Mouse (Mus musculus) fibroblast of lung, adult 2 months (primary cell): ENCODE measurements at regions not wholly inside any gene's neighbourhood (a gene's known extent, or its start where the extent isn't known, plus 50 kb on each side); places are given as distances from the start of the nearest gene placed in this dataset.
"Not testable (repeated sequence)": the region's sequence is repeated elsewhere in the genome, so short reads cannot be mapped to it uniquely, and the experiment has no call there.

Experiments
- DNase-seq: peaks from one replicate; pipeline ENCODE4 v3.0.0-alpha.2; 2011; ENCODE audit warnings: low read depth

DNA sequence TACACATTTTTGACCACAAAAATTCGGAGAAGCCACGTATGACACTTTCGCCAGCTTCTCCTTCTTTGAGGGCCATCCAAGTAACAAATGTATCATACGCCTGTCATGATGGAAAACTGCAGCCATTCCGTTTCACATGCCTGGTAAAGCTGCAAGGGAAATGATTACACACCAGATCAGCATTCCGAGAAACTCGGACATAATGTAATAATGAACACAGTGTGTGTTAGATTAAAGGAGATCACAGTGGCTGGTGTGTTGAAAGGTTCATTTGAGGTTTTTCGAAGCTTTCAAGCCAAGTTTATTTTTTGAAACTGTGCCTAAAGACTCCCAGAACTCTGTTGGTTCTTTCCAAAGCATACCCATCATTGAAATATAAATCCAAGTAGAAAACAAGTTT is 137.8 kb upstream of the Mad2l1 start:
- peak; percentile 33 for DNase-seq

DNA sequence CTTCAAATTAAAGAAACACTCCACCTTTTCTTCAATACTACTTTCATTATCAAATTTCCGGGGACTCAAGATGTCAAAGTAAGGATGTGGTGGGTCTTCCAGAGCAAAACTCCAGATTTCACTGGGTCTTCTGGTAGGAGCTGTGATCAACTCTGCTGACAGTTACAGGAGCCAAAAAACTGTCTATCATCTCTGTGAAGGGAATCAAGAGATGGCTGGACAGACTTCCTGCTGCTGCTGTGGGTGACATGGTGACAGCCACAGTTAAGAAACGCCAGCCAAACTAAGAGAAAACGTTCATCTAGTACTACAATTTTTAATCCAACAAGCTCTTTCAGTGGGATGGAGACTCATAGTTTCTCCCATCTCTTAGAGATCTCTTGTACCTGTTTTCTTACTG is 136.5 kb upstream of the Mad2l1 start:
- DNase-seq = no peak

DNA sequence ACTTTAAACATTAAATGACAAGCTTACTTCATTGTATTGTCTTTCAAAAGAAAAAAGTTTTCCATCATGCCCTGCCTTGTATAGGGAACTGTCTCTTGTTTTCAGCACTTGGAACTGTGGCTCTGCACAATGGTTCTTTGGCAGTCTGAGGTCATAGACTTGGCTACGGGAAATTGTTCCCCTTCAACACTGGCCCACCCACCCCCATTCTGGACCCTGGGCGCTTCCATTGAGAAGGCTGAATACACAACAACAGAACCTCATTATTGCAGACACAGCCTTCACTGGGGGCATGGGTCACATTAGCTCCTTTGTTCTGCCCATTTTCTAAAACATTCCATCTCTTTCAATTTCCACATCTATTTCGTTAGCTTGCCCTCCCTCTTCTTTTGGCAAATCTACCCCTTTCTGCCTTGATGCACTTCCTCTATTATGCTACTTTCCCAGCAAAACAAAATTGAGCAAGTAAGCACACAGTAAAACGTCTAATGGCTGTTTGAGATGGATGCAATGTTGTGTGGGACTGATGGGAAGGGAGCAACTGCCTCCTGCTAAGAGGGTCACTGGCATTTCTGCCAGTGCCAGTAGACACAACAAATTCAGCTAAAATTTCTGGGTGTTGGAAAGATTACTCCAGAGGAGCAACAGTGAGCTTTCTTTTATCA is 136.0 kb upstream of the Mad2l1 start:
- DNase-seq = no peak

DNA sequence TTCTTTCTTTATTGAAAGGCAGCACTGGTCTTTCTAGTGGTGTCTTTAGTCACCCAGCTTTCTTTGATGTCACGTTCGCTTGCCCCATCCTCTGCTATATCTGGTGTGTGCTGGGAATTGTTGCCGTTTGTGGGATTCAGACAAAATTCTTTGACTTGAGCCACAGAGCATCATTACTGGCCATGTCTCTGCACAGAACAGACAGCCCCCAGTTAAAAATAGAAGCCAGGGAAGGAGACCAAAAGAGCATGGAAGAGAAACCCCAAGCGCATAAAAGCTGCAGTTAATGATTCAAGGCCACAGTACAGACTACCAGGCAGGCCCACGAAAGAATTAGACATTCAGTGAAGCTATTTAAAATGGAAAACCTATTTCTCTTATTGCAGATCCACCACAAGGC is 133.7 kb upstream of the Mad2l1 start:
- DNase-seq = no peak

DNA sequence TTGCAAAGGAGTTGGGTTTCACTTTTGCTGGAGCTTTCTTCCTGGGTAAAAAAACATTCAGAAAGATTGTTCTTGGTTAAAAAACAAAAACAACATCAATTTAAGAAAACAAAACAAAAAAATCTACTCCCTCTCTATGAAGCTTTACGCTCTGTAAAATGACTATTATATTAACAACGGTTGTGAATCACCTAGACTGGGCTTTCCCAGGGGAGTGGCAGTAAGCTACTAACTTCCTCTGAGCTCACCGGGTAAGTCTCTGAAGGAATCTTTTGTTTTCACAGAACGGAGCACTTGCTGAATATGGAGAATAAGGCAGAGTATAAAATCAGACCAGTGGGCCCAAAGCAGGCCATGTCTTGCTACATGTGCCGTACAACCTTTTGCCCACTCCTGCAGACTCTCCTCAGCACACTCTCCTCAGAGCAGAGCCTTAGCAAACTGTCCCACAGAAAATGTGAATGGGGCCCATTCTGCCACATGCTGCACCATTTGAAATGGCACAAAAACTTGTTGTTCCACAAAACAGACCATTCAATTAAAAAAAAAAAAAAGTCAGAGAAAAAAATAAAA is 133.2 kb upstream of the Mad2l1 start:
- DNase-seq = no peak

DNA sequence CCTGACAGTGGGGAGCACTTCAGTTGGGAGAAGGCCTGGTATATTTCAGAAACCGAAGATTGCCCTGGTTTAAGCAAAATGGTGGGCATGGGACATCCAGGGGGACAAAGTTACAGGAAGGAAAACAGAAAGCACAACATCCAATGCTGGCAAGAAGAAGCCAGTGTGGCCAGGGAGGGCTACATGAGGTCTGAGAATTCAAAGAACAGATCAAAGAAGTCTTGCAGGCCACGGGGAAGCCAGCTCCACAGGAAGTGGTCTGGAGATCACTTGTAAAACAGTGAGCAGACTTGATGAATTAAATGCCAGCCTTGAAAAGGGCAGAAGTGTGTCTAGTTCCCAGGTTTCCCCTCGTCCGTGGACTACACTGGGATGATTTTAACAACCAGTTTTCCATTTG is 120.4 kb upstream of the Mad2l1 start:
- no peak for DNase-seq

DNA sequence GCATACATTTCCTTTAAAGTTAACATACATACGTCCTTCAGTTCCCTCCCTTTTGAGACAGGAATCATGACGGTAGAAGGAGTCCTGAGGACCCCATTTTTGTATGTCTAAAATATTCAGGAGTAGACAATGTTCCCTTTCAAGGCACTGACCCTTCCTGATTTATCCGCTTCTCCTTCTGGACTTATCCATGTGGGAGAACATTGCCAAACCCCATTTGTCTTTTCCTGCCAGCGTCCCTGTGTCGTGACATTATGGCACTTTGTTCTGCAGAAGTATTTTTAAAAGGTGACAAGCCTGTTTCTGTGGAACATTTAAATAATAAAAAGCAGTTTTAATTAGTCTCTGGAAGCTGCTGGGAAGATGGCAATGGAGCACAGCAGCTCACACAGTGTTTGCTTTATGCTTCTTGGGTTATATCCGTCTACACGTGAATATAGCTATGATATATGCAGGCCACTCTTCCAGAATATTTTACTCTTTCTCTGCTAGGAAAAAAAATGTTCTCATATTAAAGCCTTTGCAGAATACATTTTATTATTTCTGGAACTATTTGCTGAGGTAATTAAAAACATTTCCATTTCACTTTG is 115.6 kb upstream of the Mad2l1 start:
- DNase-seq = no peak

DNA sequence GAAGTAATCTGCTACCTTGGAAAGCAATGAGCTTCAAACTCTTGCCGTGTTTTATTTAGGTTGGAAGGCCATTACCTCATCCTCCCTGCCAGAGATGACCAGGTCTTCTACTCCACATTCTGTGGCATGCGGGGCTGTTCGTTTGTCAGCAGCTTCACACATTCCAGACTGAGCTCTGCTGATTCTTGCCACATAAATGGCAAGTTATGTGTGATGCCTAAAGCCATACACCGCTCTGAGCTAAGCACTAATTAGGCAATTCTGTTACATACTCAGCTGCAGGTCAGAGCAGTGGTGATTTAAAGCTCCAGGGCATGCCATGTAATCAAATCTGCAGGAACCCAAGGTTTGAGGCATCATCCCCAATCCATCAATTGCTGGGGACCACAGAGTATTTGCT is 106.8 kb upstream of the Mad2l1 start:
- no peak for DNase-seq

DNA sequence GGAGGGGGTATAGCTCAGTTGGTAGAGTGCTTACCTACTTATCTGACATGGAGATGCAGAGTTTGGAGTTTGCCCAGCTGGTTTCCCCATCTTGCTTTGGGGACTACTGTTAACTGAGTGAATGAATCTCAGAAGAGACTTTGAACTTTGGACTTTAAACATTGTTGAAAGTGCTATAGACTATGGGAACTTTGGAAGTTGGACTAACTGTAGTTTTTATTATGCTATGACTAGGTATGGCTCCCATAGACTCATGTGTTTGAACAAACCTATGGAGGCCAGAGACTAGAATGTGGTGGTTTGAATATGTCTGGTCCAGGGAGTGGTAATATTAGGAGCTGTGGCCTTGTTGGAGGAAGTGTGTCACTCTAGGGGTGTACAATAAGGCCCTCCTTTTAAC is 84.8 kb upstream of the Mad2l1 start:
- not testable (repeated sequence) for DNase-seq

DNA sequence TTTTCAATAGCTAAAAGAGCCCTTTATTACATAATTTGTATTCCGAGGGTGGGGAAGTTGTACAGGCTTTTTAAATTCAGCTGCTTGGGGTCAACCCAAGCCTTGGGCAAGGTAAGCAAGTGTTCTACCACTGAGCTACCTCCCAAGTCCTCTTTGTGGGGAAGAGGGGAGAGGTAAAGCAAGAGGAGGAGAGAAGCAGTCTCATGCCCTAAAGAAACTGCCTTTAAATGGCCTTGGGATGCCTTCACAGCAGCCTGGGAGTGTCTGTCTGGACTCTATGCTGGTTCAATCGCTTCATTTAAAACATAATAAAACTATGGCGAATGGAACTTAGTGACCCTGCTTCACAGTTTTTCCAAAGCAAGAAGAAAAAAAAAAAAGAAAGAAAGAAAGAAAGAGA is 77.0 kb upstream of the Mad2l1 start:
- DNase-seq = no peak

DNA sequence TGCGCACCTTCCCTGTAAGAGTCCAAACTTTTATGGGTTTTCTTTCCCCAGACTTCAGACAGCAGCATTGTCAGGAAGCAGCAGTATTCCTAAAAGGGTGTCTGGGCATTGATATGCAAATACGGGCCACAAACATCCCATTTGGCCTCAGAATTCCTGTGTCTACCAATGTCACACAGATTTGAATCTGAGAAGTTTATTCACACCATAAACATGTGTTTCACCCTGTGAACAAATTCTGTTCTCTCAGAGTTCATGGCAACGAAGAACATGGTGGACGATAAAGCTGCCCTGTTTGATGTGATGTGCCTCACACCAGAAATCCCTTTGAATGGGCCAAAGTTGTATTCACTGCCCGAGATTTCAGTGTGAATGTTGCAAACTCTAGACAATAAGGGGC is 70.7 kb upstream of the Mad2l1 start:
- no peak for DNase-seq

DNA sequence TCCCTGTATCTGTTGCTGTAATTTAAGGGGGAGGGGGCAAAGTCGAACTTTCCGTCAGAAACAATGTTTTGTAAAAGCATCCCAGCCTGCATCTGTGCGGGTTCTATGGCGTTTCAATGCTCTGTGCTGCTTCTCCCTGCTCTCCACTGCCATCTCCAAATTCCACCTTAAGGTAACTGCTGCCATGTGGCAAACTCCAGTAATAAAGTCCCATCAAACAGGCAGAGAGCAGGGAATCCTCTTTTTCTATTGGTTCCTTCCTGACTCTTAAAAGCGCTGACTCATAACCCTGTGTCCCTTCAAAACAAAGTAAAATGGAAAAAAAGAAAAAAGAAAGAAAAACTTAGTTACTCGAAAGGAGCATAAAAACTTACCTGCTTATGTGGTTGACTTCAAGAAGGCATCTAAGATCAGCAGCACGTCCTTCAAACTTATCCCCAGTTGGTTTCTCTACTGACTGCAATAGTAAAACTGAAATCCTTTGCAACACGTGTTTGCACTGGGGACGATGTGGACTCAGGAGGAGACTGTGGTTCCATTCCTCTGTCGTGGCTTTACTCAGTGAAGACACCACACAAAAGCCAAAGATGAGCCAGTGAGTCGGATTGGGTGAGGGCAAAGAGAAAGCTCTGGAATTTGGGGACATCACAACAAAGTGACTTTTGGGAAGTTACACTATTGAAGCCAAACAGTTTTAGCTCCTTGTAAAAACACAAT is 69.9 kb upstream of the Mad2l1 start:
- no peak for DNase-seq

DNA sequence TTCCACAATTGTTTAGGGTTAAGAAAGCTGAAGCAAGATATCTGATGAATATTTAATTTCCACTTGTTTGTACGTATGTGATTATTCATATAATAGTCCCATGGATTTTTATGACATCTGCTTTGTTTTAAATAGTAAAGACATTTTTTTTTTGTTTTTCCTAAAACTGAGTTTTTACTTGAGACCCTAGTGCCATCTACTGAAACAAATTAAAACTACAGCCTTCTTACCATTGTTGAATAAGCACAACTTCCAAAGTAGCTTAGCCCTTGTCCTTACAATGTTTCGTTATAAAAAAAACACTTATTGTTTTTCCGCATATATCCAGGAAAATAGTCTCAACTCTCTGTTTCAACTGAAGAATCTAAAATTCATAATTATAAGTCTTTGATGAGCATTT is 68.4 kb upstream of the Mad2l1 start:
- DNase-seq = peak; percentile 29

DNA sequence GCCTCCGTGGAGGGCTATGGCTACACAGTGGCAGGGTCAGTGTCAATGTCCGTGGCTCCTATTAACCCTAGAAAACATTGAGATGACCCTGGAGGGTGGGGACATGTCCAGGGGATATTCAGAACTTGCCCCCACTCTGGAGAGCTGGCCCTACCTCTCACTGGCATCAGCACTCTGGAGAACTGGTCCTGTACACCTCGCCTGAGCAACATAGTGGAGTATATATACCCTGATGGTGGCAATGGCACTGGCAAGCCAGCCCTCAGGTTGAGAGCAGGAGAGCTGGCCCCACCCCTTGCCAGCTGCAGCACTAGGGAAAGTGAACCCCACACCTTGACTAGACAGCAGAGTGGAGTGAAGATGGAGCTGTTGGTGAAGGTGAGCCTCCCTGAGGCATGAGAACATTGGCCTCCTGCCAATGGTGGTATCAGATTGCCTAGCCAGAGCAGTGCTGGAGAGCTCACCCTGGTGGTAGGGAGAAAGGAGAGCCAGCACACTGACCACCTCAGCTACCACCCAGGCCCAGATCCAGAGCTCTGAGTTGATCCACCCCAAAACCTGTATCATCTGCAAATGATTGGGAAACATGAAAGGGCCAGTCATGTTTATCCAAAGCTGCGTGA is 64.5 kb upstream of the Mad2l1 start:
- no peak for DNase-seq

DNA sequence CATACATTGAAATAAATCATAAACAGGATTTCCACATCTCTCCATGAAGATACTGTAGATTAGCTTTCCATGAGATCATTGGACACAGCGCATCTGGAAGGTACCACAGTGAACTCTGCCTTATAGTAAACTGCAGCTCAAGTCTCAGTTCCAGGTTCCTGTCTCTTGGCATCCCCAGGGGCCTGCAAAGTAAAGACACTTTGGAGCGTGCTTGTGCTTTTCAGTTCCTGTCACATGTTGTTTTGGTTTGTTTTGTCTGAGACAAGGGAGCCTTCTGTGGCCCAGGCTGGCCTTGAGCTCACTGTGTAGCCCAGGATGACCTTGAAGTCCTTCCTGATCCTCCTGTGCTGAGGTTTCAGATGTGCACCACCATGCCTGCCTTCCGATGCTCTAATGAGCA is 63.4 kb upstream of the Mad2l1 start:
- no peak for DNase-seq

DNA sequence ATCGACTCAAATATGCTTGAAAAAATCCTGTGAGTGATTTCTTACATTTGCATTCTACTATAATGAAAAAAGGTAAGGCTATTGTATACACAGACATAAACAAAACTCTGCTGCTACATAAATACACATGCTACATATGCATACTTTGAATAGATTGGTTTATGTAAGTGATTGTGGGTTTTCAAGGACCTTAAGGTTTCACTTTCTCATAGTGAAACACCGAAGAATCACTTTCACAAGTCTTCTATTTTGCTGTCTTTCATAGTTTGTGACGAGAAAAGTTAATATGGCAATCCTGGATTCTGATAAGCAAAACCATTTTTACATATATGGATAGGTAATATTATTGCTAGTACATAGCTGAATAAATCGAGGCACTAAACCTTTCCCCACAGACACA is 62.5 kb upstream of the Mad2l1 start:
- DNase-seq = no peak

DNA sequence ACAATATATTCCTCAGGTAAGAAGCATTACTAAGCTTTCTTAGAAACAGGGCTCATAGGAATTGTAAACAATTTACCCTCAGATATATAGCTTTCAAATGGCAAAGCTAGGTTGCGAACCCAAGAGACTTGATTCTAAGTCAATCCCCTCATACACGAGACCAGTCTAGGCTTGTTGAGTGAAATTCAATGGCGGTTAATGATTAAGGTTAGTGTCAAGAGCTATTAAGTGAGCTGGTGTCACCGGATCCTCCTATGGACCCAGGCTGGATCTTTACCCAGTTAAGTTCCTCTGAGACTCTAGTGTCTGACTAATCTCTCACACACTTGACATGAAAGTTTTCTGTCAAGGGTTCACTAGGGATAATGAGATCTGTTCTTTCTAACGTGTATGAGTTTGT is 57.6 kb upstream of the Mad2l1 start:
- DNase-seq = no peak

DNA sequence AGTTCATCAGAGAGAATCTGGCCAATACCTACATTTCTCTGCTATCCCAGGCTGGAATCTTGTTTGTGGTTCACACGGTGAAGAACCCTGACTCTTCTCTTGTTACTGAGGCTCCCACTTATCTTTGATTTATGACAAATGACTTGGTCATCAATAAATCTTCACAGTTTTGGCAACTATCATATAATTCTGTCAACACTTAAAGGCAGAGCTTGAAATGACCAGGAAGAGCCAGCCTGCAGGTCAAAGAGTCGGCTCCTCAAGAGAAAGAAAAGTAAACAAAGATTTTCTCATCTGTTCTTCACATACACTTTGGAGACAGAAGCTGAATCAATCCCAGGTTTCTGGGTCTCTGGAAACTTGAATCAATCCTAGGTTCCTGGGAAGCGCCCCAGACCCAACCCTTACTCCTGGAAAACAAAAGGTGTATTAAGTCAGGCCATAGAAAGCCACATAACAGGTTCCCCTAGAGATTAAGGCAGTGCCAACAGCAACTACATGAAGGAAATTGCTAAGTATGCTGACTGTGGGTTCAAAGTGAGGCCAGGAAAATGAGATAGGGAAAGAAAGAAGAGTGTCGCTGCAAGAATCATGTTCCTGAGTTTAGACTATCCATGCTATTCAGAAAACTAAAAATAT is 56.7 kb upstream of the Mad2l1 start:
- DNase-seq = no peak

DNA sequence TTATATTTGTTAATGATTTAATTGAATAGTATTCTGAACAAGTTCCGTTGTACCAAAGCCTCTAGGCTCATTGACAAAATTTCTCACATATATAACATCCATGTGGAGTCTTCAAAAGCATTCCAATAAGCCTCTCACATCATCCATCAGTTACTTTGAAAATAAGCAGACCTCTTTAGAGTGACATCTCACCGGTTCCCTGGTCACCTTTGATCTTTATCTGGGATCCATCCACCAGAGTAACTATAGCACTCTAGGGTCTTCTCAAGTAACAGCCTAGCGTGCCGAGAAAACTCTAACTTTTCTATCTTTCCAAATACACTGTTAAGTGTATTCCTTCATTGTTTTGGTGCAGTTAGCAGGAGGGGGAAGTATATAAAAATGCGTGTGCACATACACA is 55.6 kb upstream of the Mad2l1 start:
- no peak for DNase-seq

DNA sequence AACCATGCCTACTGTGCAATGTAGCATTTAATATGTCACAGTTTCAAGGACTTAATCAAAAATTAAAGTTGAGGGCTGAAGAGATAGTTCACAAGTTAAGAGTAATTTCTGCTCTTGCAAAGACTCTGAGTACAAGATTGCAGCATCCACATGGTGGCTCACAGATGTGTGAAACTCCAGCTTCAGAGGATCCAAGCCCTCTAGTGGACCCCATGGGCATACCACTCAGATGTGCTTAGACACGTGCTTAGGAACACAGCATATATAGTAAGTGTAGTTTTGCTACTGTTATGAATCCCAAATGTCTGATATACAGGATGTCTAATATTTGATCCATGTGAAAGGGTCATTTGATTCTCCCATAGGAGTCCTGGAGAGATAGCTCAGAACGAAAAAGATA is 55.0 kb upstream of the Mad2l1 start:
- no peak for DNase-seq

DNA sequence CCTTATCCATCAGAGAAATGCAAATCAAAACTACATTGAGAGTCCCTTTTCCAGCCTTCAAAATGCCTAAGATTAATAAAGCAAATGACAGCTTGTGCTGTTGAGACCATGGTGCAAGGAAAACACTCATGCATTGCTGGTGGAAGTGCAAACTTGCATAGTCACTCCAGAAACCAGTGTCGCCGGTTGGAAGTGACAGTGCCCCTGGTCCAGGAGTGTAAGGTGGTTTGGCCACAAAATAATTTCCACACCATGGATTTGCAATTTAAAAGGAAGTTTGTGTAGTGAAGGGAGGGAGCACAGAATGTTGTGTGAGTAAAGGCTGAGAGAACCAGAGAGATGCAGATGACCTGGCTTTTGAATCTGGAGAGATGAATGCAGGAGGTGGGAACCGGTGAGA is 52.4 kb upstream of the Mad2l1 start:
- DNase-seq = no peak
